Mouse (Mus musculus) adipose tissue, adult 10 weeks (tissue): ENCODE results near the gene Zfp507. TPM values are rescaled to one million over a fixed set of nuclear protein-coding genes. Genes with fewer than 3 reads are reported as not detected.

ENCODE experiments used
- polyA plus RNA-seq: library from polyadenylated mRNA; stranded (reverse); fragments of 350-450 nt; fragmentation: Illumina TruSeq; extraction: RNeasy Lipid Tissue Mini Kit (QIAGEN cat#74804); gene quantifications from one replicate; pipeline ENCODE4 v1.2.3, GENCODE M21; 2014; ENCODE audit warnings: low read depth, low replicate concordance

Gene Zfp507
- 9.0 TPM for polyA plus RNA-seq

DNA sequence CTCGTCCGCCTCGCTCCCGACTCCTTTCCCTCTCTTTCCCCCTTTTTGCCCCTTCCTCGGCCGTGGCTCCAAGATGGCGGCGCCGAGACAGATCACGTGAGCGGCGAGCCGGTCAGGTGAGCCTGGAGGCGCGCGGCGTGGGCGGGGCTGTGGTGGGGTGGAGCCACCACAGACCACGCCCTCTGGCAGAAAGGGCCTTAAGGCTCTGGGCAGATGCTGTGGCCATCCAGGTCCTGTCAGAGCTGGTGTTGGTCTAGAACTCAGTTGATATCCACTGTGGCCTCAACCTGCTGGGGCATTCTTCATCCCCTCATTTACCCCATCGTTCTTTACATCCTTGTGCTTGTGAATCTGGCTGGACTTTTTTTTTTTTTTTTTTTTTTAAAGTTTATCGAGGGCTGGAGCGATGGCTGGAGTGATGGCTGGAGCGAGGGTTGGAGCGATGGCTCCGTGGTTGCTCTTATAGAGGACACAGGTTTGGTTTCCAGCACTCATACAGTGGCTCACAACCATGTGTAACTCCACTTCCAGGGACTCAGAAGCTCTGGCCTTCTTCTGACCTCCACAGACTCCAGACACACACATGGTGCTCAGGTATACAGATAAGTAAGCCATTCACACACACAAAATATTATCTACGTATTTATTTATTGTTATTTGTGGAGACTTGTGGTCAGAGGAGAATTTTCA lies at the start of gene Zfp507:
Zfp507 (minus strand) TSS at position 98 of the 690 bp plus-strand sequence.

GRCm38 (mm10) chr7:35754033-35754885 lies 48.5 kb downstream of the Zfp507 start, which contains the start of gene Dpy19l3:
TSS of gene Dpy19l3 (minus strand) at chr7:35754454.

Other genes with a start within 250 kb of the Zfp507 start
- gene Nudt19, start 246.7 kb downstream of the Zfp507 start, polyA plus RNA-seq = 53.3 TPM
- 0.19 TPM for gene Rgs9bp, start 217.4 kb downstream of the Zfp507 start, polyA plus RNA-seq
- 28.3 TPM for gene Ankrd27, start 216.8 kb downstream of the Zfp507 start, polyA plus RNA-seq
- 128 TPM for gene Pdcd5, start 155.5 kb downstream of the Zfp507 start, polyA plus RNA-seq
- gene Dpy19l3, start 48.5 kb downstream of the Zfp507 start, polyA plus RNA-seq = 6.4 TPM